Mouse (Mus musculus): Measurements from ENCODE around the gene 6030445D17Rik.

The 6030445D17Rik gene

DNA sequence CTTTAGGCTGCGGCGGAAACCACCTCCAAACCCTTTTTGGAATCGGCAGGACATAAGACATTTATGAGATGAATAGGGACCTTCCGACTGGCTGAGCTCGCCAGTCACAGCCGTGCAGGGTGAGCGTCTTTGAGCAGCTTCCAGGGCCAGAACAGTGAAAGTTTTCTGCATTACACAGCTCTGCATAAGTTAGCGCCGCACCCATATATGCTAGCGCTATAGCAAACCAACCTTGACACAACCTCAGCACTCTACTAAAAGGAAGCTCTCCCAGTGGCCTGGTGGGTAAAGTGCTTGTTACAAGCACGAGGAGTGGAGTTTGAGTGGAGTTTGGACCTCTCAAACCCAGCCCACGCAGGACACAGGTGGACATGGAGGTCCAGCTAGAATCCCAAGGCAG, 2.8 kb upstream of the 6030445D17Rik start:
- no peak for DNase-seq (ENCODE audit: low spot score in 2 of 2)

DNA sequence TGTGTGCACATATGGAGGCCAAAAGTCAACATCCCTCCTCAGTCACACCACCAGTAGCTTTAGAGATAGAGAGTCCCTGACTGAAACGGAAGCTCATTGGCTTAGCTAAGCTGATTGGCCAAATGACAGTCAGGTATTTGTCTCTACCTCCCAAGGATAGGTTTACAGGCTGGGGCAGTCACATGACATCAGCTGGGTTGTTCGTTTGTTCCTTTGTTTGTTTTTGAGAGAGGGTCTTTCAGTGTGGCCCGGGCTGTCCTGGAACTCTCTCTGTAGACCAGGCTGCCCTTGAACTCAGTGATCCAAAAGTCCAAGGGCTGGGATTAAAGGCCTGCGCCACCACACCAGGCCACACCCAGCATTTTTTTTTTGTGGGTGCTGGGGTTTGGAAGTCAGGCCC, 844 bp upstream of the 6030445D17Rik start:
- DNase-seq (ENCODE audit: low spot score in 2 of 2), result no peak

DNA sequence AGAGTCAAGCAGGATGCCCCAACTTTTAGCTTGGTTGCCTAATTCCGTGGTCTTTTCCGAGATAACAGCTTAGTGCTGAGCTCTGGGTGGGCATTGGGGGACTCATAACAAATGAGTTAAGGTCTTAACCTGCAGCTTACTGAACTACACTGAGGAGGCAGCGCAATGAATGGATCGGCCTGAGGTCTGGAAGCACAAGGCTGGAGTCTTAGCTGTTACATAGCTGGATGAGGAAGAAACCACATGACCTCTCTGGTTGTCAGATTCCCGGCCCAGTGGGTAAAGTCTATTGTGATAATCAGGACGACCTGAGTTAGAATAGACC, 327 bp upstream of the 6030445D17Rik start:
- peak in 1 of 2 experiments; percentile 6 for DNase-seq (ENCODE audit: low spot score in 2 of 2)

DNA sequence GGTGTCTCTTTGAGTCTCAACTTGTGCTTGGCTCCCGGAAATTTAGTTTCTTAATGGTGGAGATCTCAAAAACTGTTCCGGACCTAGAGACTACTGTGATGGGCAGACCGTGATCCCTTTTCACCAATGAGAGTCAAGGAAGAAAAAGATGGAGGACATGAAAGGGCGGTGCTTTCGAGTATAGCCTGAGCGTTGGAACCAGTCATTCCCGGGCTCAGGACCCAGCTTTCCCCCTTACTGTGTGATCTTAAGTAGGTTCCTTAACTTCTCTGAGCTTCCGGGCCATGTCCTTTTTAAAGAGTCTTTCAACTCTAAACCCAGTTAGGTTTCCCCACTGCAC, 759 bp downstream of the 6030445D17Rik start:
- peak in 1 of 2 experiments; percentile 9 for DNase-seq (ENCODE audit: low spot score in 2 of 2)

DNA sequence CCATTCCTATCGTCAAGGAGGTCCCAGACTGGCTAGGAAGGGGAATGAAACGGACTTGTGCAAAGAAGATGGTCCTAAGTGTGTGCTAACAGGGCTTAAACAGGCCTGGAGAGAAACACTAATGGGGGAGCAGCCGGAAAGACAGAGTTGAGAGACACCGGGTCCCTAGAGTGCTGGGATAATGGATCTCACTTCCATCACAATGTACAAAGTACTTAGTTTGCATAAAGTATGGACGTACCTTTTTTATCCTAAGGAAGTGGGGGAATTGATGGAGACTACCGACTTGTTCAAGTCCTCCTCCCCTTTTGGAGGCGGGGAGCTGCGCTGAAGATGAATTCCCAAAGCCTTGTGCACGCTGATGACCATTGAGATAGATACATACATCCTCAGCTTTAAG, 1.4 kb downstream of the 6030445D17Rik start:
- DNase-seq (ENCODE audit: low spot score in 2 of 2), result no peak

DNA sequence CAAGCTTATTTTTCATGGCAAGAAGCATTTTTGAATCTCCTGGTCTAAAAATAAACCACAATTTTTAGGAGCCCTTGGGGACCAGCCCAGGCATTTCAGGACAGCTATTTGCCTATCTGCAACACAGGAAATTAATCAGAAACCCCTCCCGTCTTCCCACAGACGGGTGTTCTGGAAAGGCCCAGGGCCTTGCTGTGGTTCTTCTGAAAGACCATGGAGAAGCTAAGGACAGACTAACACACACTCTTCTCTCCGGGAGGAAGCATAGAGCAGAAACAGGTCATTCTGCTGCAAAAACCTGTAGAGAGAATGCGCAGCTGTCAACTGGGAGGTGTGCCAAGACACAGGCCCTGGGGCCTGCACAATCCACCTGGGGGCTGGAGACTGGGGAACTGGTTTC, 4.2 kb downstream of the 6030445D17Rik start:
- no peak for DNase-seq (ENCODE audit: low spot score in 2 of 2)

DNA sequence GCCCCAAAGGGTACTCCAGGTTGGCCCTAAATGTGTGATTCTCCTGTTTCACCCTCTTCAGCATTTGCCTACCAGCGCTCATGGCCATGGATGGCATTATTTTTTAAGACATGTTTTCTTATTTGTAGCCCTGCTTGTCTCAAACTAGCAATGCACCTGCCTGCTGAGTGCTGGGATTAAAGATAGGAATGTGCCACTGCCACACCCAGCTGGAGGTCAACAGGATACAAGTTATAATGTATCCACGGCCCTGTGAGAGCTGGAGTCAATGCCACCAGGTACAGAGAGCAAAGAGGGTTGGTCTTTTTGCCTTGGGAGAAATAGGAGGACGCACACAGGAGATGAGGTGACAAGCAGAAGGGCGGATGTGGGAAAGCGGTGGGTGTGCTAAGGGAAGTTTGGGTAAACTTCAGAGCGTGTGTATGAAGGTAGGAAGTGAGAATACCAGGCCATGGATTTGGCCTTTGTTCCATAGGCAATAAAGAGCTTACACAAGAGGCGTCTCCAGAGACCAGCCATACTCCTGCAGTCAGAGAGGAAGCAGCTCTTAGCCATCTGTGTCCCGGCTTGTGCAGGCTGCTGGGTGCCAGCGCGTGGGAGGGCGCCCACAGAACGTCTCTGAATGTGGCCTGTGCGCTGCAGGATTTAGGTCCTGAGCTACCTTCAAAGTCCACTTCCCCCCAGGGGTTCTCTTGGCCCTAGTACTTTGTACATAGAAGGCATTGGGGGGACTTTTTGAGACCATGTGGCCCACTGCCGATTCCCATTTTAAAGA, 6.7 kb downstream of the 6030445D17Rik start:
- DNase-seq (ENCODE audit: low spot score in 2 of 2), result peak; percentile 27 to 34

DNA sequence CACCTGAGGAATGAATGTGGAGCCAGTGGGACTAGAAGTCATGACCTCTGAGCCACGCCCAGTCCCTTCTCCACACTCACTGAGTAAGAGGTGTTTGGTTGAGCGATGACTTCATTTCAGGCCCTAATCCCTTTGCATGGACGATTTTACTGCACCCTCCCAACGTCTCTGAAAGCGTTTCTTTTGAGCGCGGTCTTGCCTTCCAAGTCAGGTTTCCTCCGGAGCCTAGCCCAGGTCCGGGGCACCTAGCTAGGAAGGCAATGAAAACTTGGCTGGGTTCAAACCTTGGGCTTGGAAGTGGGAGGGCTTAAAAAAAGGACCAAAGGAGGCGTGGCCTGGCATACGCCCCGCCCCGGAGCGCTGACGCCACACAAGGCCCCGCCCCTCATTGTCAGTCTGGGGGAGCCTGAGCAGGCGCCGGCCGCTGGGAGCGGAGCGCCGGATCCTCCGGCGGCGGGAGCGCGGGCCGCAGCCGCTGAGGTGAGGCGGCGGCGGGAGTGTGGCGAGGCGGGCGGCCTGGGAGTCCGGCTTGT, 7.4 kb downstream of the 6030445D17Rik start, which contains the start of gene Luzp1:
Gene Luzp1, plus strand, starts transcription at position 391 of the 533 bp plus-strand sequence.
- peak; percentile 89 to 93 for DNase-seq (ENCODE audit: low spot score in 2 of 2)

DNA sequence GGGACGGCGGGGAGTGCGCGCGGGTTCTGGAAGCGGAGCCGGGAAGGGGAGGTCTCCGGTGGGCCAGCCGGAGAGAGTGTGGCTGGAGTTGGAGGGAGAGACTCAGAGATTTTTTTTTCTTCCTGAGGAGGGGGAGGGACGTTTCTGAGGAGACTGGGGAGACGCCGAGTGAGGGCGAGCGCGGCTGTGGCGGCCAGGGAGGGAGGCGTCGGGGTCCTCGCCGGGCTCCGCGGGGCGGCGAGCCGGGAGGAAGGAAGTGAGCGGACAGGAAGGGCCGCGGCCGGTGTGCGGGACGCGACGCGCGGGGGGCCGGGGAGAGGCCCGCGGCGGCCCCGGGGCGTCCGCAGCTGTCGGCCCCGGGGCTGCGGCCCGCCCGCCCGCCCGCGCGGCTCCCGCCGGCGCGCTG, 7.9 kb downstream of the 6030445D17Rik start:
- DNase-seq (ENCODE audit: low spot score in 2 of 2), result no peak

DNA sequence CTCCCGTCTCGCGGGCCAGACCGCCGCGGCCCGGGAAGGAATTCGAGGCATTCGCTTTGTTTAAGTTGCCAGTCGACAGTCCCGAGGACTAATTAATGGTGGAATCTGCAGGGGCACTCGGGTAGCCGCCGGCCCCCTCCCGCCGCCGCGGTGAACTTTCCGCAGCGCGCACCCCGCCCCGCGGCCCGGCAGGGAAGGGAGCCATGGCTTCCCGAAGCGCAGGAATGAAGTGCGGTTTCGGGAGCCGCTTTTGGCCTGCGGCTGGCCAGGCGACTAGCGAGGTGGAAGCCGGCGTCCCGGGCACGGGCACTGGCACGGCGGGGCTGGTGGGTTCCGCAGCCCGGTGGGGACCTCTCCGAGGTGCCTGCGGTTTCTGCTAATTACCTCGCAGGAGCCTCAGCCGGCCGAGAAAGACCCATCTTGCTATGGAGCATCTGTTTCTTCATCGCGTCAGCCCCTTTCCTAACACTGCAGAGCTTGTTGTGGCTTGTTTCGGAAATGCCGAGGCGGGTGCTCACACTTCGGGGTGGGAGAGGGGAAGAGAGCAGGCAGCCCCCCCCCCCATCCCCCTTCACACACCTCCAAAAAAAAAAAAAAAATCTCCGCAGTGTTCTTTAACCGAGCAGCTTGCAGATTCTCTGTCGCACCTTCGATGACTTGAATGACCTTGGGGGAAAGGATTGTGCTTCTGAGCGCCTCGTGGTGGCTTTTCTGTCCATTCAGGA, 8.5 kb downstream of the 6030445D17Rik start:
- DNase-seq (ENCODE audit: low spot score in 2 of 2), result peak; percentile 17 to 24

DNA sequence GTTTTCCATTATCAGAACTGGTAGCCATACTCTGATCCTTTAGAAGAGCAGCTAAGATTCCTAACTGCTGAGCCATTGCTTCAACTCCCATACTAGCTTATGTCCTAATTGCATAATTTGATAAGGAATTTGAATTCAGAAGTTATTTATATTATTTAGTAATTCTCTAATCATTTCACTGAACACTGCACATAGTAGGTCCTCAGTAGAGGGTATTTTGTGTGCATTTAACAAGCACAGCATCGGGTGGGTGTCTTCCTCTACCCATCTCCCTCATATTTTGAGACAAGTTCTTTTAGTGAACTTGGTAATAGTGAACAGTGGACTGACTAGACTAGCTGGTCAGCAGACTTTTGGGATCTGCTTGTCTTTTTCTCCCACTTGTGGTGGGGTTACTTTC, 14.6 kb downstream of the 6030445D17Rik start:
- no peak for DNase-seq (ENCODE audit: low spot score in 2 of 2)

DNA sequence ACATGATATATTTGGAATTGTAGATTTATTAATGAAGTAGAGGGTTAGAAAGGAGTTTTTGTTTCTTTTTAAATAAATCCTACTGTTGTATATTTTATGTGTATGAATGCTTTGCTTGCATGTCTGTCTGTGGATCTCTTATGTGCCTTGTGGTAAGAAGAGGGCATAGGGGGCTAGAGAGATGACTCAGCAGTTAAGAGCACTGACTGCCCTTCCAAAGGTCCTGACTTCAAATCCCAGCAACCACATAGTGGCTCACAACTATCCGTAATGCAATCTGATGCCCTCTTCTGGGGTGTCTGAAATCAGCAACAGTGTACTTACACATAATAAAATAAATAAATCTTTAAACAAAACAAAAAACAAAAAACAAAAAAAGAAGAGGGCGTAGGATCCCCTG, 24.5 kb downstream of the 6030445D17Rik start:
- no peak for DNase-seq (ENCODE audit: low spot score in 2 of 2)

DNA sequence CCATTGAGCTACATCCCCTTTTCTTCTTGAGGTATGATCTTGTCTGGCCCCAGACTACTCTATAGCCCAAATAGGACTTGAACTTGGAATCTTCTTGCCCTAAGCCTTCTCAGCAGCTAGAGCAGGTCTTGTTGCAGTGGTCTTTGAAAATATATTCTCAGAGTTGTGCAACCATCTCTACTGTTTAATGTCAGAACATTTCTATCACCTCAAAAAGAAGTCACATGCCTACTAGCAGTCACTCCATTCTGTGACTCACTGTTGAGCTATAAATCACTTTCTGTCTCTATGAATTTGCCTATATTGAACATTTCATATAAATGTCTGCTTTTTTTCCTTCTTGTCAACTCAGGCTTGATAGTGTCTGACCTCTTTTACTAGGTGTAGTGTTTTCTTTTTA, 33.9 kb downstream of the 6030445D17Rik start:
- DNase-seq (ENCODE audit: low spot score in 2 of 2), result no peak

DNA sequence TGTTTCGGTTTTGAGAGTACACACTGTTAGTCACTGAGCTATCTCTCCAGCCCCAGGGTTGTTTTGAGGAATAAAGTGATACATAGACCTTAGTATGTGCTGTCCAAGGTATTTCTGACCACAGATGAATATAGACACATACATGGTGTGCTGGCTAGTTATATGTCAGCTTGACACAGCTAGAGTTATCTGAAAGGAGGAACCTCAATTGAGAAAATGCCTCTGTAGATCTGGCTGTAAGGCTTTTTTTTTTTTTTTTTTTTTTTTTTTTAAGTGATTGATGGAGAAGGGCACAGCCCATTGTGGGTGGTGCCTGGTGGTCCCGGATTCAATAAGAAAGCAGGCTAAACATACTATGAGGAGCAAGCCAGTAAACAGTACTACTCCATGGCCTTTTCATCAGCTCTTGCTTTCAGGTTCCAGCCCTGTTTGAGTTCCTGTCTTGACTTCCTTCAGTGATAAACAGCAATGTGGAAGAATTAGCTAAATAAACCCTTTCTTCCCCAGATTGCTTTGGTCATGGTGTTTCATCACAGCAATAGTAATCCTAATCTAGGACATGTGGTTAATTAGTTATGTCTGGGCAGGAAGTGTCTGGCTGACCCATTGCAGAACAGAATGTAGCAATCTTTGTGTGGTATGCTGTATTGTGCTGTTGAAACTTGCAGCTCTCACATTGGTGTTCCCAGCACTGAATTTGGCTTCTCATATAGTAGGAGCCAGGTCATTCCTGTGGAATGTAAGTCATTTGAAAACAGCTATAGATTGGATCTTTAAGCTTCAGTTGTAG, 43.6 kb downstream of the 6030445D17Rik start:
- DNase-seq (ENCODE audit: low spot score in 2 of 2), result no peak

DNA sequence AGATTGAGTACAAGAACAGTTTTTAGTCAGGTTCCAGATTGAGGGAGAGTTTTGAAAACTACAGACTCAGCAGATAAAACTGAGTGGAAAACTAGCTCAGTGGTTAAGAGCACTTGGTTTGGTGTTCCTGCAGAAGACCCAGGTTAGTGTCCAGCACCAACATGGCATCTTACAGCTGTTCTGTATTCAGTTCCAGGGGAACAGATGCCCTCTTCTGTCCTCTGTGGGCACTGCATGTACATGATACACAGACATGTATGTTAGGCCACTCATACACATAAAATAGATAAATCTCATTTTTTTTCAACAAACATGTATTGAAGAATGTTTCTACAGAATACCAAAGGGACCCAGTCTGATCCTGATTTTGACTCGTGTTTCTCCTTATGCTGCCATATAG, 47.8 kb downstream of the 6030445D17Rik start:
- no peak for DNase-seq (ENCODE audit: low spot score in 2 of 2)

DNA sequence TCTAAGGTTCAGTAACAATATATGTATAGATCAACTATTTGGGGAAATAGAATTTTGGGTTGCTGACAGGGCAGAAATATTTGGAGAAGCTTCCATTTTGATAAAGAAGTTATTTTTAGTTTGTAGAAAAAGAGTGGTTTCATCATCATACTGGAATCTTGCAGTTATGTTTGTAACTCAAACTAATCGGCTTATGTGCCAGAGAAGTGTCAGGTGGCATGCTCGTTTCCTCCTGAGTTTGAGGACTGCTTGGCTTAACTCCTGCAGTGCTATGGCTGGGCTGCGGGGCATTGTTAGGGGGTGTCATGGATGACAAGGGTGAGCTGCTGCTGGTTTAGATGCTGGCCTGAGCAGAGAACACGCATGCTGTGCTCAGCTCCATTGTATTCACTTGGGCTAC, 49.7 kb downstream of the 6030445D17Rik start:
- no peak for DNase-seq (ENCODE audit: low spot score in 2 of 2)

DNA sequence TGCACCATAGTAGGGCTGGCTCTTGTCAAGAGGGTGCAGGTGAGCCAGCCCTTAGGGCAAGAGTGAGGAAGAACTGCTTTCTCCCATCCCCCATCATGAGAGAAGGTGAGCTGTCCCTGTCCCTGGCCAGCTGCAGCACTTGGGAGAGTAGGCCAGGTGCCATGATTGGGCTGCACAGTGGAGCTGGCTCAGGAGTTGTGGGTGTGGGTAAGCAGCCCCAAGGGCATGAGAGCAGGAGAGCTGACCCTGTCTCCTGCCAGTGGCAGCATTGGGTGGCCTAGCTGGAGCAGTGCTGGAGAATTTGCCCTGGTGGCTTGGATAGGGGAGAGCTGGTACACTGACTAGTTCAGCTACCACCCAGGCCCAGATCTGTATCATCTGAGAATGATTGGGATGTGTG, 50.9 kb downstream of the 6030445D17Rik start:
- DNase-seq (ENCODE audit: low spot score in 2 of 2), result no peak
